Mouse (Mus musculus): ENCODE data around the gene Slc39a1.

DNA sequence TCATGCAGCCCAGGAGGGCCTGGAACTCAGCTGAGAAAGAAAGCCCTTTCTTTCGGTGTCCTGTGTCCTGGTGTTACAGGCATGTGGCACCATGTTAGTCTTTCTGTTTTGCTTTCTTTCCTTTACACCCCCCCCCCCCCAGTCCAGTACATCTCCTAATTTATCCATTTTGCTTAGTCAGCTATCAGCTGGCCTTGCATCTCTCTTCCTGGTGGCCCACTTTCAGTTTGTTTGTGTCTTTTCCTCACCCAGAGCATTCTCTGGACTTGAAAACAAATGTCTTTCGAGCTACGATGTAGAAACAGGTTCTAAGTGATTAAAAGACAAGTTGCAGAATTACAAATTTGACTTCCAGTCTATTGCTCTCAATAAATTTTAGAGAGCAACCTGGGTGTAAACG is 25.5 kb upstream of the Slc39a1 start:
- no peak for TF ChIP-seq POLR2A (IDR thresholded peaks at IDR 0.05; ENCODE audit: insufficient read depth, low read depth, low read length)
- no peak for TF ChIP-seq CTCF (IDR thresholded peaks at IDR 0.05)
